Mouse (Mus musculus): ENCODE data around the gene Stk39.

The Stk39 gene

GRCm38 (mm10) chr2:68471759-68472550, at the start of gene Stk39:
TSS of gene Stk39 (minus strand) at chr2:68472268.
- peak; percentile 89 to 92 for DNase-seq

- DNase-seq: no peak
Measured at GRCm38 (mm10) chr2:68515409-68515808, 43.3 kb upstream of the Stk39 start.

- no peak for DNase-seq
Measured at GRCm38 (mm10) chr2:68503202-68503601, 31.1 kb upstream of the Stk39 start.

DNA sequence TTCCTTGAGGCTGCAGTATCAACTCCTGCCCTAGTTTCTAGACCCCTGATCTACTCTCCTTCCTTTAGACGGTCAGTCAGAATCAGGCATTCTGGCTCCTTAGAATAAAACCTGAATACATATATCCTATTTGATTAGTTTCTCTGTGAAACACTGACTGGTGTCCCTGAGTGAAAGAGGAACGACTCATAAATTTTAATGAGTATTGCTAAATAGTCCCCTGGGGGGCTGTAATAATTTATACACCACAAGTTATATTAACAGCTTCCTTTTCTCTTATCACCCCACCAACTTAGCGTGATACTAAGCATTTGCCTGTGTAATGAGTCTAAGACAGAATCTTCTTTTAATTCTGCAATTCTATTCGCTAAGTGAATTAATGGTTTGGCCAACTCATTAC, 30.7 kb upstream of the Stk39 start:
- no peak for DNase-seq

DNA sequence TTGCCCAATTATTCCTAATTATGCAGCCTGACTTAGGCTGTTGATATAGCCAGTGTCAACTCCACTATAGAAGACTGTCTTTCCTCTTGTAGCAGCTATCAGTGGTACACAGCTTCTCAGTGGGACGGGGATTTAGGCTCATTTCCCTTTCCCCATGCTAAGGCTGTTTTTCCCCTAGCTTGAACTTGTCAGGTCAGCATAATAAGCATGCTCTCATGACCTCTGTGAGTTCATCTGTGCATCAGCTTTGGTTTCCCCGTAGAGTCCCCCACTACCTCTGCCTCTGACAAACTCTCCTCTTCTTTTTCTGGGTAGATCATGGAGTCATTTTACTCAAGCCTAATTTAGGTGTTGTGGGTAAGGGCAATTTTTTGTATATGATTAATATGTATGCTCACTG, 30.2 kb upstream of the Stk39 start:
- no peak for DNase-seq

DNA sequence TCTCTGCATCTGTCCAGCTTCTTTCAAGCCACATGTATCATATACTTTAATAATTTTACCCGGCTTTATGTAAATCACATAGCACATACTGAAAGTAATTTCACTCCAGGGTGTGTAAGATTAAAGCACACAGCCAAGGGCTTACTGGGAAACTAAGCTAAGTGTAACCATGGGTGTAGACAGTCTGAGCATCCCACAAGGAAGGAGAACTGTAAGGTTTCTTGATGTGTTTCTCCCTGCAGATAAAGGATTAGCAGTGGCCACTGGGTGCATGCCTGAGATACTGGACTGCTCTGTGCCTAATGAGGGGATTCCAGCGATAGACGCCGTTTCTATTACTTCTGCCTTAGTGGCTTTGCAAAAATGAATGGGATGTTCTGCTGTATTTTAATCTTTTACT, 14.2 kb upstream of the Stk39 start:
- no peak for DNase-seq

DNA sequence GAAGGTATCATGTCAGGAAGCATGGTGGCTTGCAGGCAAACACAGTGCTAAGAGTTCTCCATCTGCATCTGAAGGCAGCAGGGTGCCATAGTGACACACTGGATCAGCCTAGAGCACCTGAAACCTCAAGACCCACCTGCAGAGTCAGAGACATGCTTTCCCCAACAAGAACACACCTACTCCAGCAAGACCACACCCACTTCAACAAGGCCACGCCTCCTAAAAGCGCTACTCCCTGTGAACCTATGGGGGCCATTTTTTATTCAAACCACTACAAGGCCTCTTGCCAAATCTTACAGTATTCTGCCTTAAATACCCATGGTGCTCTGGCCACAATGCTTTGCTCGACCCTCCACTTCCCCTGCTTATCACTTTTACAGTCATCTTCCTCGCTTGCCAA, 13.1 kb upstream of the Stk39 start:
- peak in 1 of 2 experiments; percentile 14 for DNase-seq

DNA sequence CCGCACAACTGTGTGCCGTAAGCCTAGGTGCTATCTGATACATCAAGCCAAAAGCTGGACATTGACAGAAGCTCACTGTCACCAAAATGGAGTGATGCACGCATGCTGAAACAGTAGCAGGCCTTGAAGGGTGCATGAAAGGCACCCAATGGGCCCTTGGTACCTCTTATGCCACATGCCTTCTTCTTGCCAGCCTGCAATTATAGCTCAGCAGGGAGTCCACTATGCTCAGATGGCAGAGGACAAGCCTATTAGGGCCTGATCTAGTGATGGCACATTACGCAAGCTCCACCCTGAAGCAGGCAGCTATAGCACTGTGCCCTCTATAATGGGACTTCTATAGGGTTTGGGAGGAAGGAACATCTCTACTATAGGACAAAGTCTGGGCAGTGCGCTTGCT, 10.8 kb upstream of the Stk39 start:
- DNase-seq: no peak

- DNase-seq: no peak
Measured at GRCm38 (mm10) chr2:68479823-68480222, 7.8 kb upstream of the Stk39 start.

DNA sequence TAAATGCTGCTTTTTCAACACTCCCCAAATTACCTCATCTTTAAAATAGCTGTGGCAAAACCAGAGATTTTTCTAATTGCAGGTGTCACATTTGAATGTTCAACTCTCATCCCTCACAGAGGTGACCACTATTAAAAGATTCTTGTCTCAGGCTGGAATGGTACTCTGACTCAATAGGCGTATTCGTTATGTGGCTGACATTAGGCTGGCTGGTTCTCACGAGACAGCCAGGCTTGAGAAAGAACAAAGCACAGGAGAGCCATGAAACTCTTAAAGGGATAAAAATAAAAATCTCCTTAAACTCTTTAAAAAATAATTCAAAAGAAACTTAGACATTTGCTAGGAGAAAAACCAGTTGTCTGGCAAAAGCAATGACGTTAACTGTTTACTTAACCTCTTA, 853 bp upstream of the Stk39 start:
- no peak for DNase-seq

DNA sequence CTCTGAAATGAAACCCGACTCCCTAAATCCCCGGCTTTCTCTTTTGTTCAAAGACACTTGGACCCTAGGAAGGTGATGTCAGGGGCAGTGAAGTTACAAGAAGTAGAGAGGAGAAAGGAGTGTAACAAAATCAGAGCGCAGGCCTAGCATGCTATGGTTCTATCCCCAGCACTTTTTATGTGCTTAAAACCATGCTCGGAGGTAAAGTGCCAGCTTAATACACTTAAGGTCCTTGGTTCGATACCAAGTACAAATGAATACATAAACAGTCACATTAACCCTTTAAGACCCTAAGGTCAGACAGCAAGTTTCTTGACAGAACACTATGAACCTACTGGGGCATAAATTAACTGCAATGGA, 463 bp upstream of the Stk39 start:
- no peak for DNase-seq

DNA sequence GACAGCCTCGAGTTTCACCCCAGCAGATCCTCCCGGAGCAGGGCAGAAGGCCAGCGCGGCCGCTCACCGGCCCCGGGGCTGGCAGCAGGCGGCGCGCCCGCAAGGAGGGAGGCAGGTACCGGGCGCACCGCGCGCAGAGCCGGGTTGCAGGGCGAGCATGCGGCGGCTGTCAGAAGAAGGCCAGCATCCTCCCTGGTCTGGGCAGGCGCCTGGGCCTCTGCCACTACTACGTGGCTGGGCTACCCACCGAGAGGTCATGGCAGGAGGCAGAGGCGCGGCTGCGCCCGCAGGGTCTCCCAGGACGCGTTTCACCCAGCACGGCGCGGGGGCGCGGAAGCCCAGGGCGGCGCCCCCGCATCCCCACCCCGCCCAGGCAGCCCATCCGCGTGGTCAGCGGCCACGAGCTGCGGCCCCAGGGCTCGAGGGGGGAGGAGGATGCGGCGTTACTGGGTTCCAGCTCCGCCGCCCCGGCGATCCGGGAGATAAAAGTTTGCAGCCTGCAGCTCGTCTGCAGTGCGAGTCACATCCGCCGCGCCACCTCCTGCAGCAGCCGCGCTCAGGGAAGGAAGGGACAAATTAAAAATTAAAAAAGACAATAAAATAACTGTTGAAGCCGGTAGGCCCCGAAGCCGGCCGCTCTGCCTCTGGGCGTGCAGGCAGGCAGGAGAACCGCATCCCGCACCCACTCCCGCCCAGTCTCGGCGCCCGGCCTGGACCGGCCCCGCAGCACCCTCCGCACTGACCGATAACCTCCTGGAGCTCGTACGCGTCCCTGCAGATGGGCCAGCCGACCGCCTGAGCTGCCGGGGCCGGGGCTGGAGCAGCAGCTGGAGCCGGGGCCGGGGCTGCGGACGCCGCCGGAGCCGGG, 943 bp downstream of the Stk39 start:
- DNase-seq: peak; percentile 76 to 85

GRCm38 (mm10) chr2:68469491-68469890, 2.6 kb downstream of the Stk39 start:
- no peak for DNase-seq

GRCm38 (mm10) chr2:68468698-68469097, 3.4 kb downstream of the Stk39 start:
- peak; percentile 72 to 81 for DNase-seq

- no peak for DNase-seq
Measured at GRCm38 (mm10) chr2:68468259-68468658, 3.8 kb downstream of the Stk39 start.

GRCm38 (mm10) chr2:68467085-68467978, 4.7 kb downstream of the Stk39 start:
- DNase-seq: no peak

- peak in 1 of 2 experiments; percentile 27 for DNase-seq
Measured at GRCm38 (mm10) chr2:68466124-68467070, 5.7 kb downstream of the Stk39 start.

GRCm38 (mm10) chr2:68465266-68466123, 6.6 kb downstream of the Stk39 start:
- no peak for DNase-seq

- no peak for DNase-seq
Measured at GRCm38 (mm10) chr2:68464456-68464855, 7.6 kb downstream of the Stk39 start.

- no peak for DNase-seq
Measured at GRCm38 (mm10) chr2:68463801-68464200, 8.3 kb downstream of the Stk39 start.

- no peak for DNase-seq
Measured at GRCm38 (mm10) chr2:68458115-68458514, 14.0 kb downstream of the Stk39 start.
